Mouse (Mus musculus) frontal cortex, postnatal 25 days (tissue): ENCODE measurements around the gene Zfand3.

ENCODE experiments used
- DNase-seq, 2 experiments: peaks; one replicate each; pipeline ENCODE4 v3.0.0; 2022; ENCODE audit warnings: low spot score in 2 of 2

Zfand3 gene

DNA sequence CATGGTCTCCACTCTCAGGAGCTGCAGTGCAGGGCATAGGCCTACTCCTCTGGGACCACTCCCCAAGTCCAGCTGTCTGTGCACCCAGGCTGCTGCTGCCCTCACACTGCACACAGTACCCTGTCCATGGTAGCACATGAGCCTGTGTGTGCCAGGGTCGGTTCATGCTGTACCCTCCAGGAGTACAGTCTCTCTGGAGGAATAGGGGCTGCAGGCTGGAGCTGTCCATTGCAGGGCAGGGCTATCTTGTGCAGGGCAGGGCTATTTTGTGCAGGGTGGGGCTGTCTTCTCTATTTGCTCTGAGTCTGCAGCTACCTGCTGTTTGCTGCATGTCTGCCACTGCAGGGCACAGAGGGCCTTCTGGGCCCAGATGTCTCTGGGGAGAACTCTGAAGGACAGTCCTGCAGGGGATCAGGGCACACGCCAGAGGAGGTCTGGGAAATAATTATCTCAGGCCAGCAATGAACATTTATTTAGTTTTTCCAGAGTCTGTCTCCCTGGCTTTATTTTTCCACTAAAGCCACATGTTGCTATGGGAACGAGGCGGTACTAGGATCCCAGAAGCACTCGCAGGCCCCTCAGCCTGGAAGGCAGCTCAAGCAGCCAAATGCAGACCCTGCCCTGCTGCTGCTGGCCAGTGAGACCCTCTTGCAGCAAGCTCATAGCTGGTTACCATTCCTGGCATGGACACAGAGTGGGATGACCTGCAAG, 220.7 kb downstream of the Zfand3 start:
- DNase-seq, result no peak

DNA sequence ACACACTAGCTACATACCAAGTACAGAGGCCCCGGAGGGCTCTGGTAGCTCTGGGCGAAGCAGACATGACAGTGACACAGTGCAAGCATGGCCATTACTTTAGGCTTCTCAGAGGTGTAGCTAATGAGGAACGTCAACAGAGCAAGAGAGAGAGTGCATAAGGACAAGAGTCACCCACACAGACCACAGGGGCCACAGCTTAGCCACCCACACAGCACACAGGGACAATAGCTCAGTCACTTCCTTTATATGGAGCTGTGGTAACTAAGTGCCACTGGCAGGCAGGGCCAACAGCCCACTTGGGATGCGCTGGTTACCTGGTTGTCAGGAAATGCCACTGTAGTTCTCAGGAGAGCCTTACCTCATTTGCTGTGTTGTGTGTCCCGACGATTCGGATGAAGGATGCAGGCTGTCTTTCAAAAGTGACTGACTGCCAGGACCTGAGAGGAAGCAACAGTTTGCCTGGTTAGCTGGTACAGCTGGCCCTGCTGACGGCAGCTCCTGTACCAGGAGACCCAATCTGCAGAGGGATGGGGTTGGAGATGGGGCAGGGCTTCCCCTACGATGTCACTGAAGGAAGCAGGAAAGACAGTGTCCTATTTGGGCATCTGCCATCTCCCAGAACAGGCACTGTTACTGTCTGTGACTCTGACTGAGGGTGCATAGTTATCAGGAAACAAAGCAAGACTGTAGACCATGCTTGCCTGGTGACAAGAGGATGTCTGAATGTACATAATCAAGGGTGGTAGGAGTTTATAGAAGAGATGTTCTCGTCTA, 224.1 kb downstream of the Zfand3 start:
- DNase-seq, result no peak

DNA sequence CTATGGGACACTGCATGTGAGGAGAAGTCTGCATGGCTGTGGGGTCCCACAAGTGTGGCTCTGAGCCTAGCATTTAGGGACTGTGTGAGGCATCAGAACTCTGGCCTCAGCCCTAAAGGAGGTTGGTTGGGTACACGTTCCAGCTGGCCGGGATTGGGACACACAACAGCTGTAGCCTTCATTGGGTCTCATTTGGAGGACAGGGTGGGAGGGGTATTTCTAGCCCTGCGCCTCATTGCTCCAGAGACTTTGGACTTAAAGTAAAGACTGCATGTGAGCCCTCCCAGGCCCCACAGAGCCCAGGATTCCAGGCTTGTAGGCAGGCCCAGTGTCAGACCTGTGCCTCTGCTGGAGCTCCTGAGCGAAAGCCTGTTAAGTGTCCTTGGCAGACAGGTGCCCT, 225.9 kb downstream of the Zfand3 start:
- DNase-seq, result no peak

DNA sequence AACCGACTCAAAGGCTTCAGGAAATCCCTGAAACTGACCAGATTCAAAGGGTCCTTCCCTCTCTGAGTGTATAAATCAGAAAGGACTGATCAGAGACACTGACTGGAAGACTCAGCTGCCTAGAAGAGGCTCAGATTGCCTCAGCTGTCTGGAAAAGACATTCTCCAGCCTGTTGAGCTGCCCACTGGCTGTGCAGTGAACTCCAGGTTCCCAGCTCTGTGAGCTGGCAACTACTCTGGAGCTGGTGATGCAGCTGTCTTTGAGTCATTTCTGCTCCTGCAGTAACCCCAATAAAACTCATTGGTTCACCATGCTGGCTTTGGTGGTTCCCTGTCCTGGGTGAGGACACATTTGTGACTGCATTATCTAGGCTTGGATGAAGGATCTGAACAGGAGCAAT, 226.9 kb downstream of the Zfand3 start:
- DNase-seq, result no peak

DNA sequence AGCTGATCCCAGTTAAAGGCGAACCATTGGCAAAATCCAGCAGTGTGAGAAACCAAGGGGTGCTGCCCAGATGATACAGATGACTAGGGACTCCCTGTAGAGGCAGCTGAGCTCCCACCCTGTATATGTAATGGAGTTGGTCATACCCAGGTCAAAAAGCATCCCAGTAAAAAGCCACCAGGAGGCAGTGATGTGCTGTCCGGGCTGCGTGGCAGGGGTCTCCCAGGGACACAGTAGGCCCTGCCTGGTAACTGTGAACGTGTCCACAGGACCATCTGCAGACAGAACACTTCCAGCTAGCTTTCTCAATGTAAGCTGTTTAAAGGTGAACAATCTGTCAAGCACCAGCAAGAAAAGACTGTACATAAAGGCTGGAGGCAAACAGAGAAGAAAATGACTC, 228.2 kb downstream of the Zfand3 start:
- no peak for DNase-seq

DNA sequence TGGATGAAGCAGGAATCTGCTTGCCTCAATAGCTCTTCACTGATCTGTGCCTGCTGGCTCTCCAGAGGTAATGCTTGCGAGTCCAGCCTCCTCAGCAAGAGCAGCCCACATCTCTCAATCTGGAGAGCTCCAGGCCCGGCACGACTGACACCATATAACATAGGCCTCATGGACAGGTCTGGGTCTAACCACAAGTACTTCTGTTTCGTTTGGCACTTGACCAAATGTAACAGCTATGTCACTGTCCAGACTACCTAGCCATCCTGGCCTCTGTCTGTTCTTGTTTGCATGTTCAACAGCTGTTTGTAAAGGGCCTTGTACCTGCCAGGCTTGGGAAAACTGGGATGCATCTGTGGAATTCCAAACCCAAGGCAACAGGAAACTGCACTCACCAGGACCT, 230.8 kb downstream of the Zfand3 start:
- DNase-seq, result no peak

DNA sequence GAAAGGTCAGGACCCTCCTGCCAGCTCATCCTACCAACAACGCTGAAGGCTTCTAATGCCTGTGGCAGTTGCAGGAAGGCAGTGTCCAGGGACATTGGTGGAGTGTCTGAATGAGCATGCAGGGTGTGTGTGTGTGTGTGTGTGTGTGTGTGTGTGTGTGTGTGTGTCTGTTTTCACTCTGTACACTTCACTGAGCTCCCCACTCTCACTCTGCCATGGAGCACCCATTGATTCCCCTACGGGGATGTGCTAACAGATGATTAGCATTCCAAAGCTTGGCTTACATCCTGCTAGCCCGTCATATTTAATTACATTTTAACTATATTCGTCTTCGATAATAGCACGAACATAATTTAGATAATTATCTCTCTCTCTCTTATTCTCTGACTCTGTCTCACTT, 232.1 kb downstream of the Zfand3 start:
- DNase-seq, result no peak

DNA sequence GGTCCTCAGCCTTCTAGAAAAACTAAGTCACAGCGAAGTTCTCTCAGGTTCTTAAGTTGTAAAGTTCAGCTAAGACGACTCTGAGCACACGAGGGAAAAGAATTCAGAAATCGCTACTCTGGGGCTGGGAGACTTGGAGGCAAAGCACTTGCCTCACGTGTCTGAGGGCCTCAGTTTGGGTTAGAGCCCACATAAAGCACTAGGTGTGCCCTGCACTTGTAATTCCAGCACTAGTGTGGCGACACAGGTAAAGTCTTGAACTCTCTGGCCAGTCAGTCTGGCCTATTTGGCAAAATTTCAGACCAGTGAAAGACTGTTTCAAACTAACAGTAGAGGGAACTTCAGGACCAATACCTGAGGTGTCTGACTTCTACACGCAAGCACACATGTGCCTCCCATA, 233.1 kb downstream of the Zfand3 start:
- no peak for DNase-seq

DNA sequence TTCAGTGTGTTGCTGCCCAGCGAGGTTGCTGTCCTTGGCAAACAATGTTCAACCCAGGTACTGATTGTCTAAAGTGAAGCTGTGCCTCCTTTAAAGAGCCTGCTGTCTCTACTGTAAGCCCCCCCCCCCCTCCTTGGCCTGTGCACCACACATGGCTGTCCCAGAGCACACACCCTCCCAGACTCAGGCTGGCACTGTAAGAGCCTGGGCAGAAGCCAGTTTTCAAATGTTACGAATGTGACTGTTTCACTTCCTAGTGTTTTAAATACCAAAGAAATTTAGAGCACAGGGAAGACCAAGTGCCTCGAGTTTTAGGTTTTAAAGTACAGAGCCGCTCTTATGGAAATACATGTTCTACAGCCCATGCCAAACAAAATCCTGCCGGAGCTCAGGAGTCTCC, 234.9 kb downstream of the Zfand3 start:
- no peak for DNase-seq

DNA sequence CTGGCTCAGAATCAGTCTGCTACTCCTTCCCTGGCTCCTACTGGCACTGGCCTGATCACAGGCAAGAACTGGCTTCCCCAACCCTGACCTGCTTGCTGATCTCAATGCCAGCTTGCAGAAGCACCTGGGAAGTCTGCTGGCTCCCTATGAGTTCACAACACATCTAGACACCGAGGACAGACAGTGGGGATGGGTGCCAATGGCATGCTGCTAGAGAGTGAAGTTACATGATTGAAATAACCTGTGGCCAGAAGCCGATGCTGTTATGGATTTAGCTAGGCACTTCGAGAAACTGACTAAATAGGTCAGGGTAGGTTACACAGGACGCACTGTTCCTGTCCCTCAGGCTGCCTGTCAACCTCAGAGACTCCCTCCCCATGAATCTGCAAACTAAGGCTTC, 236.1 kb downstream of the Zfand3 start:
- DNase-seq, result no peak

DNA sequence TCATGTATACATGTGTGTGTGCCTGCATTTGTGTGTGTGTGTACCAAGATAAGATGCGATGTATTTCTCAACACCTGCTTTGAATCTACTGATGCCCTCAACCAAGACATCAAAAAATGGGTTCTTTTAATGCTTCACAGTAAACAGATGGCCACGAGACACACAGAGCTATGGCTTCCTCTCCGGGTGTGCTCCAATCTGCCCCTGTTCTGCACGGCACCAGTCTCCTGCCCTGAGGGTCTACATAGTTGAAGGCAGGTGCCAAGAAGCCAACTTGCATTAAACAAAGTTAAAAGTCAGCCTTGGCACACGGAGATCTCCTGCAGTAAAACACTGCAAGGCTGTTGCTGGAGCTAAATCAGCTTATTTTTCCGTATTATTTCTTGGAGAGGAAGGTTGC, 236.5 kb downstream of the Zfand3 start:
- no peak for DNase-seq

DNA sequence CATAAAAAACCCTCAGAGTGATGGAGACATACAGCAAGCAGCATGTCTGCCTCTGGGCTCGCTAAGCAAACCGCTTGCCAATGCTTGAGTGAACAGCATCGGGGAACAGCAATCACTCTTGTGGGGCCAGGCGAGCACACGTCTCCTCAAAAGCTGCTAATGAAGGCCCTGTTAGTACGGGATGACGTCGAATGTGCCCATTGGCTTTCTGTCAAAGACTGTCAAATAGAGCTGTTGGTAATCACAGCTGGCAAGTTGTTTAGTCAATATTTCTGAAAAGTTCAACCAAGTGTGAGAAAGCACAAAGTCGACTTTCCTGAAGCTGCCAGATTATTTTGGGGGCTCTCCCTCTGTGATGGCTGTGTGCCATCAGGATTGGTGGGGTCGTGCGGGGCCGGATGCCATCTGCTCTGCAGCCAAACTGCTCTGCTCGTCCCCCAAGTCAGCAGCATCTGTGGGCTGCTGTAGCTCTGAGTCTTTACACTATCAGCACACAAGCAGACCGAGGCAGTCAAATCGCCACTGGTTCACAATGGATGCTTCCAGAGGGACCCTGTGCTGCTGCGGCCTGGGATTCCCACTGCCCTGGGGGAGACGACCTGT, 237.3 kb downstream of the Zfand3 start:
- DNase-seq, result no peak

DNA sequence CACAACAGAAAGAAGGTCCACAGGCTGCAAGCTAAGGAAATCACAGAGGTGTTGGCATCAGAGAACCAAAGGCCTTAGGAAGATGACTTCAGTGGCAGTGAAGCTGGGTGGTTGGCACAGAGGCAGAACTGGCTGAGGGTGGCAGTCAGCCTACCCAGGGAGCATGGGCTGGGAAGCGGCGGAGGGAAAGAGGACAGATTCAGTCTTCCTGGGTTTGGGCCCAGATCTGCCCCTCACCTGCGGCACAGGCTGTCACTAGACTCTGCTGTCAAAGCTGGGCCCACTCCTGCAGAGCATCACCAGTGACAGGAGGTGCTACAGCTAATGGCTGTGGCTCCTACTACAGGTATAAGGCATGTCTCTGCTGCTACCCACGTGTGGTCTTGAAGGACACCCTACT, 238.1 kb downstream of the Zfand3 start:
- no peak for DNase-seq

DNA sequence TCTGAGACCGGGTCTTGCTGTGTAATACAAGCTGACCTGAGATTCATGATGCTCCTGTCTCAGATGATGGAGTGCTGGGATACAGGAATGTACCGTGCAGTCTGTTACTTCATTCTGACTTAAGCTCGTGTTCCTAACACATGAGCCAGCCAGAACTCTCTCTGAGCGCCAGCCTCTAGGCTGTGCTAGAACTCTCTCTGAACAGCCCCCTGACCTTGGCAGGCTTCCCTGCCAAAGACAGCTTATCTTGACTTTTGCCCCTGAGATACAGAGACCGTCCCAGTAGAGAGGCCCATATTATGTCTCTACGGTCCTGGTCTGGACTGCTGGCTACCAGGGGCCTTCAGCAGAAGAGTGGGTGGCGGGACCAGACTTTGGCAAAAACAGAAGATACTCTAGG, 239.0 kb downstream of the Zfand3 start:
- no peak for DNase-seq

DNA sequence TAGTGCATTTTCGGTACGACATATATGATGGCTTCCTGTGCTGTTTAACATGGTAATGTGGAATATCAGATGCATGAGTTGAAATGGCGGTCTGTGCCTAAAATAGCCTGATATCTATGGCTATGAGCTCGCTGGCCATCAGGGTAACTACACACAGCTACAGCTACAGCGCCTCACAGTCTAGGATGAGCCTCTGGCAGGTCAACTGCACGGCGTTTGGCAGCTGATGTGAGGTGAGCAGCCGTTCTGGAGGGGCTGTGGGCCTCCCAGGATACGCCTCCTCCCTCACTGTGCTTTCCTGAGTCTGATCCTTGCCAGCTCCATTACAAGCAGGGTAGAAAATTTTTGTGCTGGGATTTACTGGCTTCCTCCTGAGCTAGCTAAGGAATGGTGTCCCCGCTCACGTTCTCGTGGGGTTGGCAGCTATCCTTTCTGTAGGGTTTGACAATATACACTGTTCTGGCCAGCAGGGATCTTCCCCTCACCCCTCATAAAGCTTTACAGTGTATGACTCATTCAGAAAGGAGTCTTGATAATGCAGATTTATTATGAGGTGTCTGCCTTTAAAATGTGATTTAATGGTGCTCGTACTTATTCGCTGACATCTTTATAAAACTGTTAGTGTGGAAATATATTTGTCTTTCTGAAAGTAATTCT, 240.2 kb downstream of the Zfand3 start:
- DNase-seq, result no peak

DNA sequence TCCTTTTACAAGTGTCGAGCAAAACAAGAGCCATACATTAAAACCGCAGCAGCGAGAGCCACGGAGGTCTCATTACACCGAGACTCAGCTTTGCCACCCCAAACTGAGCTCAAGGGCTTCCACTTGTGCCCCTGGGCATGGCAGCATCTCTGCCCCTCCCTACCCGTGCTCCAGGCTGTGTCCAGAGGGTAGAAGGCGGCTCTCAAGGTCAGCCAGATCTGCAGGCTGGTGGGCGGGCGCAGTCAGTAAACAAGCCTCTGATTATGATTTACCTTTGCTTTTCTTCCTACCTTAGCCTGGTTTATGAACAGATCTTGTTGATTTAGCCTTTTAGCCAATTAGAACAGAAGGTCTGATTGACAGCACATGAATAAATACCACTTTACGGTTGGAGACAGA, 240.8 kb downstream of the Zfand3 start:
- DNase-seq, result no peak

DNA sequence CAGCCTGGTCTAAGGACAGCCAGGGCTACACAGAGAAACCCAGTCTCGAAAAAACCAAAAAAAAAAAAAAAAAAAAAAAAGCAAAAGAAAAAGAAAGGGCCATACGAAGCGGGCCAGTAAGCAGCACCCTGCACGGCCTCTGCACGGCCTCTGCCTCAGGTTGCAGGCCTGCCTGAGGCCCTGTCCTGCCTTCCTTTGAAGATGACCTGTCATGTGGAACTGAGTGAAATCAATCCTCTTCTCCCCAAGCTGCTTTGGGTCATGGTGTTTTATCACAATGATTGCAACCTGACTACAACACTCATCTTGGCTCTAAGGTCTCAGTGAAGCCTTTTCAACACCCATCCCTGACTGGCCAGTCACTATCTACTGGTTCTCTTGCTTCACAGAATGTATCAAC, 248.5 kb downstream of the Zfand3 start:
- DNase-seq, result no peak

DNA sequence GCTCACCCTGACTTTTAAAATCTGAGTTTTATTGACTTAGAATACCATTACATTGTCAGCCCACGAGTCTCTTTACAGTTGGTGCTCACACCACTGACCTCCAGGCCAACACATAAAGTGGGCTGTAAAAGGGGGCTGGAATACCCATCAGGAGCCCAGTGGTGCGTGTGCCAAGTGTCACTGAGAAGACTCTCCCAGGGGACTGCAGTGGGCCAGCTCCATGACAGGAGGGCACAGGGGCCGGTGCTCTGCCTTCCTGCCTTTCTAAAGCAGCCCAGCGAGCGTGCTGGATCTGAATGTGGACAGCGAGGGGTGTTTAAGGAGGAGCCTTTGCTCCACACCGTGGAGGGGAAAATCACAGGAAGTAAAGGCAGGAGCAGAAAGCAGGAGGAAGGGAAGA, 249.4 kb downstream of the Zfand3 start:
- no peak for DNase-seq

DNA sequence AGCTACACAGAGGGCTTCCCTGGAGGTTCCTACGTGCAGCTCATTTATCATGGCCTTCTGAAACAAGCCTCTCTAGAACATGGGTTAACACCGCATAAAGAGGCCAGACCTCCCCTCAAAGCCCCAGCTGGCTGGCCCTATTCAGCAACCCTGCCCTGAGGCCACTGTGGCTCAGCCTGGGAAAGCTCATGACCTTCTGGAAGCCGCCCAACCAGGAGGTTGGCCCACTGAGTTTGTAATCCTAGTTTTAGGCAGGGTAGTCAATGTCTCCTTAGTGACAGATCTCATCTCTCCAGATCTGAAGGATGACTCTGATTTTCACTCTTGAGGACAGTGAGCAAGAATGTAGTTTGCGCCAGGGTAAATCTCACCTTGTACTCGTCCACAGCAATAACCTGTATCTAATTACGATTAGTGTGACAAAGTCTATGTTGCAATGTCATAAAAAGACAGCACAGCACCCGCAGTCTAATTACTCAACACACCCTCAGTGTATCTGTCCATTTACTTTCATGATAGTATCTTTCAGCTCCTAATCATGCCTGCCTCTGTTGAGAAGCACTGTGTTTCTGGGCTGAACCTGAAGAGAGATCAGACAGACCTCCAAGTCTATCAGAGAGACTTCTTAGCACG, 251.5 kb downstream of the Zfand3 start:
- no peak for DNase-seq

DNA sequence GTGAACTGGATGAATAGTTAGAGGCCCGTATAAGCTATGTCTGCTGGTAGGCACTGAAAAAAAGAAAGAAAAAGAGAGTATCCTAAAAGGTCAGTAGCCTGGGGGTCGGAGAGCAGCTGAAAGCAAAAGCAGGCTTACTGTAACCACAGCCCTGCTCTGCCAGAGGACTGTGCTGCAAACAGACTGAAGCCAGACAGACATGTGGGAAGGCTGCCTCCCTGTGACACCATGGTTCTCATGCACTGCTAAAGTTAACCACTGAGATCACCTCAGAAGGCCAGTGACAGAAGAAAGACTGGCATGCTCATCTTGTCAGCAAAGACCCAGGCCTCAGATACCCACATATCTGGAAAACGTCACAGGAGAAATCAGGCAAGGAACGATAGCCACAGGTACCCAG, 253.9 kb downstream of the Zfand3 start:
- DNase-seq, result no peak

DNA sequence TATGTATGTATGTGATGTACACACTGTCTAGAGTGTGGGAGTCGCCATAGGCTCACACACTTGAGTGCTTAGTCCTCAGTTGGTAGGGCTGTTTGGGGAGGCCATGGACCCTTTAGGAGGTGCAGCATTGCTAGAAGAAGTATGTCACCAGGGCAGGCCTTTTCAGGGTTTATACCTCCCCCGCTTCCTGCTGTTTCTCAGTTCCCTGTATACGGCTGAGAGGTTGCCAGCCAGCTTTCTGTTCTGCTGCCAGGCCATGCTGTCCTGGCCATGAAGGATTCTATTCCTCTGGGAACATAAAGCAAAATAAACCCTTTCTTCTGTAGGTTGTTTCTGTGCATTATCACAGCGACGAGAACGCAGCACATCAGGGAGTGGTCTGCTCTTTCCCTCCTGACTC, 255.4 kb downstream of the Zfand3 start:
- DNase-seq, result no peak
